In genomic region chrX:131277555-131277954, GRCm38 (mm10) we compare ENCODE assay signal across 30 mouse cellular contexts.
"Had no signal": no experiment of that assay in that cellular context is flagged by ENCODE, and none has a peak within 500 bp of the region (broad histone marks: within the 10 kb centered on the region; RNA-seq: fewer than 3 reads in every experiment).

No protein-coding gene starts in this region.

- H3K9ac ChIP-seq: heart, embryonic 12.5 days; heart, embryonic 13.5 days; heart, embryonic 15.5 days; hindbrain, embryonic 12.5 days; hindbrain, embryonic 13.5 days; hindbrain, embryonic 14.5 days; hindbrain, embryonic 15.5 days; intestine, embryonic 15.5 days; kidney, embryonic 15.5 days had no signal

- H3K9me3 ChIP-seq: heart, embryonic 12.5 days; heart, embryonic 13.5 days; heart, embryonic 15.5 days; hindbrain, embryonic 10.5 days; hindbrain, embryonic 12.5 days; hindbrain, embryonic 13.5 days; hindbrain, embryonic 15.5 days; intestine, embryonic 15.5 days; kidney, embryonic 15.5 days had no signal

- H3K36me3 ChIP-seq: heart, embryonic 12.5 days; heart, embryonic 13.5 days; heart, embryonic 15.5 days; hindbrain, embryonic 10.5 days; hindbrain, embryonic 12.5 days; hindbrain, embryonic 13.5 days; hindbrain, embryonic 15.5 days; intestine, embryonic 15.5 days; kidney, embryonic 15.5 days had no signal

- H3K27me3 ChIP-seq: heart, embryonic 12.5 days; heart, embryonic 13.5 days; heart, embryonic 15.5 days; hindbrain, embryonic 12.5 days; hindbrain, embryonic 13.5 days; hindbrain, embryonic 15.5 days; intestine, embryonic 15.5 days; kidney, embryonic 15.5 days had no signal

- H3K27ac ChIP-seq: heart, embryonic 13.5 days; heart, embryonic 15.5 days; hindbrain, embryonic 10.5 days; hindbrain, embryonic 12.5 days; hindbrain, embryonic 13.5 days; hindbrain, embryonic 14.5 days; hindbrain, embryonic 15.5 days; hindbrain, postnatal 0 days; intestine, embryonic 15.5 days; kidney, embryonic 15.5 days; kidney, postnatal 0 days; layer of hippocampus, adult 2 months; left cerebral cortex, adult 2 months had no signal

- H3K4me3 ChIP-seq: heart, embryonic 12.5 days; heart, embryonic 13.5 days; heart, embryonic 15.5 days; hindbrain, embryonic 10.5 days; hindbrain, embryonic 12.5 days; hindbrain, embryonic 13.5 days; hindbrain, embryonic 15.5 days; intestine, embryonic 15.5 days; kidney, embryonic 15.5 days; layer of hippocampus, adult 2 months; left cerebral cortex, adult 2 months had no signal

- H3K4me1 ChIP-seq: heart, embryonic 12.5 days; heart, embryonic 13.5 days; heart, embryonic 15.5 days; hindbrain, embryonic 10.5 days; hindbrain, embryonic 12.5 days; hindbrain, embryonic 13.5 days; hindbrain, embryonic 15.5 days; intestine, embryonic 15.5 days; kidney, embryonic 15.5 days had no signal

- DNase-seq: heart, postnatal 10 days; heart, postnatal 14 days; heart, postnatal 36 days; heart, postnatal 4 days; kidney, adult 11 months; kidney, adult 18-20 months; kidney, adult 2 months; kidney, adult 8-10 months; kidney, adult 9 months; kidney, postnatal 10 days; kidney, postnatal 14 days; kidney, postnatal 25 days; kidney, postnatal 36 days; kidney, postnatal 4 days; layer of hippocampus, adult 9-11 months; layer of hippocampus, postnatal 36 days had no signal
